Mouse (Mus musculus): ENCODE data around the gene Vmn1r169. TPM values are rescaled to one million over a fixed set of nuclear protein-coding genes. Genes with fewer than 3 reads are reported as not detected.
"Not testable (repeated sequence)": the region's sequence is repeated elsewhere in the genome, so short reads cannot be mapped to it uniquely, and the experiment has no call there.

The Vmn1r169 gene
- not detected in 2 replicates for polyA plus RNA-seq (2014; fragmentation: Nextera tagmentation; extraction: Ambion mirVana)

- H3K4me2 ChIP-seq (replicated peaks; ENCODE audit: low read depth, low read length); ATAC-seq (ENCODE audit: low FRiP score, low TSS enrichment); H3K4me3 ChIP-seq (ENCODE audit: low read length); H3K9me3 ChIP-seq (ENCODE audit: control insufficient read depth, low read length); H3K27me3 ChIP-seq (ENCODE audit: control insufficient read depth, insufficient read depth, low read length); H3K27ac ChIP-seq (ENCODE audit: low read depth, low read length); H3K4me1 ChIP-seq (ENCODE audit: control insufficient read depth, insufficient read depth, low read length); H3K9ac ChIP-seq (ENCODE audit: low read depth, low read length); H3K36me3 ChIP-seq (ENCODE audit: control insufficient read depth, insufficient read depth, low read length): not testable (repeated sequence)
- whole genome bisulfite sequencing = 69% methylated on average over 1 of the region's 2 CpGs
These were observed at the start of gene Vmn1r169 for GRCm38 (mm10) chr7:23575226-23575625. Gene Vmn1r169, plus strand, starts transcription at chr7:23575526.

- not testable (repeated sequence) for H3K9ac ChIP-seq (ENCODE audit: low read depth, low read length); H3K4me1 ChIP-seq (ENCODE audit: control insufficient read depth, insufficient read depth, low read length); ATAC-seq (ENCODE audit: low FRiP score, low TSS enrichment); H3K36me3 ChIP-seq (ENCODE audit: control insufficient read depth, insufficient read depth, low read length); H3K9me3 ChIP-seq (ENCODE audit: control insufficient read depth, low read length); H3K27ac ChIP-seq (ENCODE audit: low read depth, low read length); H3K27me3 ChIP-seq (ENCODE audit: control insufficient read depth, insufficient read depth, low read length); H3K4me2 ChIP-seq (replicated peaks; ENCODE audit: low read depth, low read length); H3K4me3 ChIP-seq (ENCODE audit: low read length)
- no CpG with 5 or more reads among the region's 1 CpGs for WGBS
These were observed 35.9 kb upstream of the Vmn1r169 start, which contains the start of gene Vmn1r168 for GRCm38 (mm10) chr7:23539432-23539831. Gene Vmn1r168, plus strand, starts transcription at chr7:23539732.

GRCm38 (mm10) chr7:23605875-23606274, 30.5 kb downstream of the Vmn1r169 start, which contains the start of gene Vmn1r170:
Gene Vmn1r170, plus strand, starts transcription at chr7:23606175.
- WGBS = 53% methylated on average over 1 of the region's 1 CpGs
- H3K4me1 ChIP-seq (ENCODE audit: control insufficient read depth, insufficient read depth, low read length); ATAC-seq (ENCODE audit: low FRiP score, low TSS enrichment); H3K27me3 ChIP-seq (ENCODE audit: control insufficient read depth, insufficient read depth, low read length); H3K36me3 ChIP-seq (ENCODE audit: control insufficient read depth, insufficient read depth, low read length); H3K9me3 ChIP-seq (ENCODE audit: control insufficient read depth, low read length); H3K9ac ChIP-seq (ENCODE audit: low read depth, low read length); H3K27ac ChIP-seq (ENCODE audit: low read depth, low read length); H3K4me3 ChIP-seq (ENCODE audit: low read length); H3K4me2 ChIP-seq (replicated peaks; ENCODE audit: low read depth, low read length): not testable (repeated sequence)

Other genes with a start within 250 kb of the Vmn1r169 start
- not detected in 2 replicates for gene Nlrp5, start 189.6 kb upstream of the Vmn1r169 start, polyA plus RNA-seq (2014; fragmentation: Nextera tagmentation; extraction: Ambion mirVana)
- not detected in 2 replicates for gene Vmn1r167, start 68.3 kb upstream of the Vmn1r169 start, polyA plus RNA-seq (2014; fragmentation: Nextera tagmentation; extraction: Ambion mirVana)
- not detected in 2 replicates for gene Vmn1r168, start 35.8 kb upstream of the Vmn1r169 start, polyA plus RNA-seq (2014; fragmentation: Nextera tagmentation; extraction: Ambion mirVana)
- gene Vmn1r170, start 30.6 kb downstream of the Vmn1r169 start, polyA plus RNA-seq (2014; fragmentation: Nextera tagmentation; extraction: Ambion mirVana) = not detected in 2 replicates
- not detected in 2 replicates for gene Vmn1r171, start 55.2 kb downstream of the Vmn1r169 start, polyA plus RNA-seq (2014; fragmentation: Nextera tagmentation; extraction: Ambion mirVana)
- not detected in 2 replicates for gene Vmn1r172, start 82.8 kb downstream of the Vmn1r169 start, polyA plus RNA-seq (2014; fragmentation: Nextera tagmentation; extraction: Ambion mirVana)
- not detected in 2 replicates for gene Vmn1r173, start 125.2 kb downstream of the Vmn1r169 start, polyA plus RNA-seq (2014; fragmentation: Nextera tagmentation; extraction: Ambion mirVana)
- not detected in 2 replicates for gene Vmn1r174, start 176.7 kb downstream of the Vmn1r169 start, polyA plus RNA-seq (2014; fragmentation: Nextera tagmentation; extraction: Ambion mirVana)
- gene Vmn1r175, start 235.1 kb downstream of the Vmn1r169 start, polyA plus RNA-seq (2014; fragmentation: Nextera tagmentation; extraction: Ambion mirVana) = not detected in 2 replicates

All from kidney, embryonic 14.5 days (tissue).